Mouse (Mus musculus): ENCODE data around the gene Kcnh4. TPM values are rescaled to one million over a fixed set of nuclear protein-coding genes. Genes with fewer than 3 reads are reported as not detected.

The Kcnh4 gene
- total RNA-seq, 1 experiment, result 0.45 TPM

DNA sequence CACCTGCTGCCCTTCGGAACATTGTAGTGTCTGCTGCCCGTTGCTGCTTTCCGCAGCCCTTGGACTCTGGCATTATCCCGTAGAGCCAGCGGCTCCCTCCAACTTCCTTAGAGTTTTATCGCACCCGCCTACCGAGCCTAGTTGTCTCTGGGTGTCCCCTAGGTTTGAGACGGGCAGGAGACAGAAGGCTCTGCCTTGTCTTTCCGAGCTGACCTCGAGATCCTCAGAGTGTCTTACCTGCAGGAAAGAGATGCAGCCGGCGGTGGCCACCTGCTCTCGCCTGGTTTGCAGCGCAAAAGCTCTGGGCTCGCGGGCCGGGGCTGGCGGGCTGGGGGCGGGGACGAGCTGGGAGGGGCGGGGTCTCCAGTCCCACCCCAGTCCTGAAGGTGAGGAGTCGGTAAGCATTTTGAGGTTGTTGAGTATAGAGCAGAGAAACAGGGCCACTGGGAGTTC is 67.6 kb downstream of the Kcnh4 start, which contains the start of gene Zfp385c:
Zfp385c (minus strand) TSS at position 292 of the 453 bp plus-strand sequence.
- Histone ChIP-seq H3K4me3 (ENCODE audit: insufficient read depth in 1 of 2, low read depth in 1 of 2, low read length in 2 of 2, poor library complexity in 1 of 2, severe bottlenecking in 1 of 2) (peak within 1 kb of the TSS; percentile 55 to 67), H3K4me1 (ENCODE audit: control insufficient read depth in 2 of 2, insufficient read depth in 2 of 2, low read length in 2 of 2, poor library complexity in 1 of 2) (peaks cover 0 to 14% of the 10 kb centered on the region in 2 experiments; a peak in 2 of 4 replicates), H3K36me3 (ENCODE audit: control insufficient read depth, insufficient read depth, low read length, poor library complexity, severe bottlenecking) (no peaks in the 10 kb centered on the region), H3K9me3 (ENCODE audit: control insufficient read depth, insufficient read depth, low read depth, low read length) (no peaks in the 10 kb centered on the region), H3K27ac (ENCODE audit: insufficient read depth, low read depth, low read length, poor library complexity, severe bottlenecking) (no peak within 1 kb of the TSS), H3K9ac (ENCODE audit: insufficient read depth, low read depth, low read length, poor library complexity, severe bottlenecking) (no peak within 1 kb of the TSS)
- no peak for DNase-seq (ENCODE audit: low read depth, low spot score)
- in situ Hi-C loops (cut with MboI; ENCODE audit: low sequenced_read_pairs in 2 of 2, unreplicated experiment in 2 of 2), result no loop called here
- TF ChIP-seq ZNF384 (IDR thresholded peaks at IDR 0.05; ENCODE audit: low read depth, low read length) (no peak), HCFC1 (IDR thresholded peaks at IDR 0.05; ENCODE audit: borderline replicate concordance, insufficient read depth, low read length) (no peak), MAFK (IDR thresholded peaks at IDR 0.05; ENCODE audit: insufficient read depth, low read depth, low read length) (no peak), ZC3H11A (IDR thresholded peaks at IDR 0.05; ENCODE audit: borderline replicate concordance, low read depth, low read length) (no peak), CHD2 (IDR thresholded peaks at IDR 0.05; ENCODE audit: low read depth, low read length) (no peak)

DNA sequence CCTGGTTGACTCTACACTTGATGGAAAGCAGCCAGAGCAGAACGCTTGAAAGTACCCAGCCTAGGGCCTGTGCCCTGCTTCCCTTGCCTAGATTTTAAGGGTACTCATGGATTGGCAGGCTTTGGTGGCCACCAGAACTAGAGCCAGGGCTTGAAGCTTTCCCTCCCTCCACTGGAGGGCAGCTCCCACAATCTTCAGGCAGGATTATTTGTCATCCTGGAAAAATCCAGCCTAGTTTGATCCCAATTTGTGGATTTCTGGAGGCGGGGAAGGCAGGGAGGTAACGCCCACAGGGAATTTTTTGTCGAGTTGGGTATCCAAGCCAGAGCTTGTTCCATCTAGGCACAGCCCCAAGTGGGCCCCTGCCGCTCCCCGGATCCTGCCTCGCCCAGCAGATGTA is 69.4 kb downstream of the Kcnh4 start:
- in situ Hi-C loops (cut with MboI; ENCODE audit: low sequenced_read_pairs in 2 of 2, unreplicated experiment in 2 of 2), result no loop called here
- no peak overlapping the region for H3K9ac ChIP-seq (ENCODE audit: insufficient read depth, low read depth, low read length, poor library complexity, severe bottlenecking)
- H3K27ac ChIP-seq (ENCODE audit: insufficient read depth, low read depth, low read length, poor library complexity, severe bottlenecking), result no peak overlapping the region
- H3K4me1 ChIP-seq (ENCODE audit: control insufficient read depth in 2 of 2, insufficient read depth in 2 of 2, low read length in 2 of 2, poor library complexity in 1 of 2), result peaks cover 0 to 12% of the 10 kb centered on the region in 2 experiments; a peak in 2 of 4 replicates
- no peaks in the 10 kb centered on the region for H3K9me3 ChIP-seq (ENCODE audit: control insufficient read depth, insufficient read depth, low read depth, low read length)
- no peak for TF ChIP-seq CHD2 (IDR thresholded peaks at IDR 0.05; ENCODE audit: low read depth, low read length)
- TF ChIP-seq ZC3H11A (IDR thresholded peaks at IDR 0.05; ENCODE audit: borderline replicate concordance, low read depth, low read length), result no peak
- no peak for TF ChIP-seq MAFK (IDR thresholded peaks at IDR 0.05; ENCODE audit: insufficient read depth, low read depth, low read length)
- no peak for TF ChIP-seq HCFC1 (IDR thresholded peaks at IDR 0.05; ENCODE audit: borderline replicate concordance, insufficient read depth, low read length)
- TF ChIP-seq ZNF384 (IDR thresholded peaks at IDR 0.05; ENCODE audit: low read depth, low read length), result no peak
- H3K4me3 ChIP-seq (ENCODE audit: insufficient read depth in 1 of 2, low read depth in 1 of 2, low read length in 2 of 2, poor library complexity in 1 of 2, severe bottlenecking in 1 of 2), result no peak overlapping the region
- DNase-seq (ENCODE audit: low read depth, low spot score), result no peak
- no peaks in the 10 kb centered on the region for H3K36me3 ChIP-seq (ENCODE audit: control insufficient read depth, insufficient read depth, low read length, poor library complexity, severe bottlenecking)

Other genes starting within 250 kb of the Kcnh4 start
- gene Acly, start 231.9 kb downstream of the Kcnh4 start, total RNA-seq (2012; rRNA removed), result 202 and 209 TPM in 2 replicates
- gene Ttc25, start 214.3 kb downstream of the Kcnh4 start, total RNA-seq (2012; rRNA removed), result 2.3 and 3.4 TPM in 2 replicates
- gene Cnp, start 185.0 kb downstream of the Kcnh4 start, total RNA-seq (2012; rRNA removed), result 9.4 and 11.9 TPM in 2 replicates
- gene Nkiras2, start 140.7 kb downstream of the Kcnh4 start, total RNA-seq (2012; rRNA removed), result 27.3 and 30.7 TPM in 2 replicates
- 139 and 208 TPM in 2 replicates for gene Dnajc7, start 139.8 kb downstream of the Kcnh4 start, total RNA-seq (2012; rRNA removed)
- 0.09 and 0.37 TPM in 2 replicates for gene Zfp385c, start 67.5 kb downstream of the Kcnh4 start, total RNA-seq (2012; rRNA removed)
- 2.3 and 4.1 TPM in 2 replicates for gene Dhx58, start 55.7 kb downstream of the Kcnh4 start, total RNA-seq (2012; rRNA removed)
- 40.8 and 44.4 TPM in 2 replicates for gene Kat2a, start 47.5 kb downstream of the Kcnh4 start, total RNA-seq (2012; rRNA removed)
- 0.49 and 1.6 TPM in 2 replicates for gene Hspb9, start 46.1 kb downstream of the Kcnh4 start, total RNA-seq (2012; rRNA removed)
- 83.8 and 124 TPM in 2 replicates for gene Rab5c, start 21.7 kb downstream of the Kcnh4 start, total RNA-seq (2012; rRNA removed)
- not detected in 2 replicates for gene Hcrt, start 3.0 kb upstream of the Kcnh4 start, total RNA-seq (2012; rRNA removed)
- gene Ghdc, start 11.0 kb upstream of the Kcnh4 start, total RNA-seq (2012; rRNA removed), result 16.5 and 26.4 TPM in 2 replicates
- 3.4 and 4.3 TPM in 2 replicates for gene Stat5b, start 90.8 kb upstream of the Kcnh4 start, total RNA-seq (2012; rRNA removed)
- gene Stat5a, start 99.4 kb upstream of the Kcnh4 start, total RNA-seq (2012; rRNA removed), result 1.7 TPM in 2 replicates
- gene Stat3, start 179.6 kb upstream of the Kcnh4 start, total RNA-seq (2012; rRNA removed), result 61.5 and 78.9 TPM in 2 replicates
- 16.4 and 30.7 TPM in 2 replicates for gene Cavin1, start 210.9 kb upstream of the Kcnh4 start, total RNA-seq (2012; rRNA removed)
- gene Atp6v0a1, start 249.5 kb upstream of the Kcnh4 start, total RNA-seq (2012; rRNA removed), result 38.1 and 43.4 TPM in 2 replicates

Measured in ES-E14 (cell line).